12 mouse cellular contexts compared by ENCODE assay signal in genomic region chr7:133010477-133010876, GRCm38 (mm10).
DNase-seq lines count a peak whose midpoint lies in the region; ATAC-seq and TF ChIP-seq lines count a peak whose summit lies in the region.
"Had no signal": no experiment of that assay in that cellular context is flagged by ENCODE, and none has a peak within 500 bp of the region (broad histone marks: within the 10 kb centered on the region; RNA-seq: fewer than 3 reads in every experiment).

No protein-coding gene starts in this region.

- peak overlapping the region; percentile 85 for H3K27ac ChIP-seq in heart, embryonic 15.5 days
- peak overlapping the region; percentile 90 for H3K27ac ChIP-seq in neural tube, embryonic 13.5 days (replicated peaks)
- peak overlapping the region; percentile 85 for H3K27ac ChIP-seq in hindbrain, embryonic 14.5 days
- 0 out of 2 replicates have a peak overlapping the region, but pooled peaks have one; percentile 13 for H3K27ac ChIP-seq in stomach, postnatal 0 days (replicated peaks)
- H3K27ac ChIP-seq: liver, embryonic 15.5 days; neural tube, embryonic 12.5 days had no signal

- 83% methylated on average over 3 of the region's 3 CpGs for WGBS in heart, embryonic 15.5 days
- WGBS in neural tube, embryonic 13.5 days: 91% methylated on average over 3 of the region's 3 CpGs
- 87% methylated on average over 3 of the region's 3 CpGs for WGBS in hindbrain, embryonic 14.5 days
- WGBS in stomach, postnatal 0 days: 74% methylated on average over 3 of the region's 3 CpGs

- TF ChIP-seq EP300 in stomach, postnatal 0 days (optimal IDR thresholded peaks at IDR 0.05): no peak

- no peak for ATAC-seq in heart, embryonic 15.5 days (replicated peaks; ENCODE audit: insufficient number of reproducible peaks, insufficient read depth, low FRiP score, low read depth)
- ATAC-seq in neural tube, embryonic 13.5 days (ENCODE audit: low read depth): no peak
- ATAC-seq in hindbrain, embryonic 14.5 days (ENCODE audit: low FRiP score): no peak
- ATAC-seq in stomach, postnatal 0 days (ENCODE audit: low FRiP score, low TSS enrichment): no peak
- ATAC-seq in erythroblast, adult 5-6 weeks (replicated peaks; ENCODE audit: low FRiP score, poor library complexity, severe bottlenecking): no peak

- no peaks in the 10 kb centered on the region for H3K27me3 ChIP-seq in heart, embryonic 15.5 days
- no peaks in the 10 kb centered on the region for H3K27me3 ChIP-seq in neural tube, embryonic 13.5 days
- no peaks in the 10 kb centered on the region for H3K27me3 ChIP-seq in hindbrain, embryonic 14.5 days (ENCODE audit: control insufficient read depth, insufficient read depth, low read length)
- H3K27me3 ChIP-seq in stomach, postnatal 0 days (ENCODE audit: control insufficient read depth, insufficient read depth, low read length): no peaks in the 10 kb centered on the region
- H3K27me3 ChIP-seq: neural tube, embryonic 12.5 days had no signal

- intact Hi-C loops in heart, postnatal 36 days (cut with DNase I): no loop called here

- no peak for DNase-seq in heart, postnatal 36 days
- DNase-seq in neural tube, embryonic 10.5 days (ENCODE audit: extremely low spot score, low spot score): no peak
- no peak for DNase-seq in hindbrain, embryonic 14.5 days (ENCODE audit: low spot score)
- DNase-seq in stomach, postnatal 0 days (ENCODE audit: low spot score): no peak
- no peak for DNase-seq in urinary bladder, postnatal 25 days (ENCODE audit: low spot score)
- DNase-seq: embryo, embryonic 11 days; right cerebral cortex, postnatal 14 days had no signal

- no peak overlapping the region for H3K4me2 ChIP-seq in heart, embryonic 15.5 days
- H3K4me2 ChIP-seq in neural tube, embryonic 13.5 days: peak overlapping the region; percentile 41; the same call in 1 of the 2 replicates
- no peak overlapping the region for H3K4me2 ChIP-seq in hindbrain, embryonic 14.5 days (replicated peaks)
- H3K4me2 ChIP-seq in stomach, postnatal 0 days (replicated peaks; ENCODE audit: low read depth): no peak overlapping the region
- H3K4me2 ChIP-seq: liver, embryonic 15.5 days had no signal

- H3K9ac ChIP-seq in heart, embryonic 15.5 days: no peak overlapping the region
- H3K9ac ChIP-seq in neural tube, embryonic 13.5 days: no peak overlapping the region
- no peak overlapping the region for H3K9ac ChIP-seq in hindbrain, embryonic 14.5 days
- H3K9ac ChIP-seq in stomach, postnatal 0 days (ENCODE audit: low read length): no peak overlapping the region
- H3K9ac ChIP-seq: liver, embryonic 15.5 days; neural tube, embryonic 12.5 days had no signal

- H3K4me3 ChIP-seq in heart, embryonic 15.5 days: no peak overlapping the region
- no peak overlapping the region for H3K4me3 ChIP-seq in neural tube, embryonic 13.5 days
- H3K4me3 ChIP-seq in hindbrain, embryonic 14.5 days (replicated peaks; ENCODE audit: low read length): no peak overlapping the region
- H3K4me3 ChIP-seq in stomach, postnatal 0 days (ENCODE audit: low read depth, low read length): no peak overlapping the region
- H3K4me3 ChIP-seq: liver, embryonic 15.5 days; neural tube, embryonic 12.5 days had no signal

- peaks cover 92% of the 10 kb centered on the region for H3K4me1 ChIP-seq in heart, embryonic 15.5 days (replicated peaks)
- H3K4me1 ChIP-seq in neural tube, embryonic 13.5 days (replicated peaks): peaks cover 98% of the 10 kb centered on the region
- H3K4me1 ChIP-seq in hindbrain, embryonic 14.5 days (replicated peaks; ENCODE audit: control insufficient read depth, insufficient read depth, low read length): peaks cover 63% of the 10 kb centered on the region
- peaks cover 26% of the 10 kb centered on the region for H3K4me1 ChIP-seq in stomach, postnatal 0 days (replicated peaks; ENCODE audit: control insufficient read depth, insufficient read depth)

- peaks cover 5% of the 10 kb centered on the region; the same call in 1 of the 2 replicates for H3K36me3 ChIP-seq in heart, embryonic 15.5 days
- H3K36me3 ChIP-seq in neural tube, embryonic 13.5 days: no peaks in the 10 kb centered on the region
- peaks cover 5% of the 10 kb centered on the region; the same call in 1 of the 2 replicates for H3K36me3 ChIP-seq in hindbrain, embryonic 14.5 days (replicated peaks; ENCODE audit: control insufficient read depth, insufficient read depth)
- H3K36me3 ChIP-seq in stomach, postnatal 0 days (ENCODE audit: control insufficient read depth, insufficient read depth, low read length): no peaks in the 10 kb centered on the region; the same call in 1 of the 2 replicates
- H3K36me3 ChIP-seq: liver, embryonic 15.5 days had no signal

- H3K9me3 ChIP-seq in heart, embryonic 15.5 days (replicated peaks): no peaks in the 10 kb centered on the region
- H3K9me3 ChIP-seq in neural tube, embryonic 13.5 days: no peaks in the 10 kb centered on the region
- H3K9me3 ChIP-seq in hindbrain, embryonic 14.5 days (ENCODE audit: control insufficient read depth, low read length): no peaks in the 10 kb centered on the region
- no peaks in the 10 kb centered on the region for H3K9me3 ChIP-seq in stomach, postnatal 0 days (ENCODE audit: control insufficient read depth, low read length)
- H3K9me3 ChIP-seq: liver, embryonic 15.5 days; neural tube, embryonic 12.5 days had no signal

- no peak for TF ChIP-seq CTCF in stomach, postnatal 0 days (IDR thresholded peaks at IDR 0.05; ENCODE audit: low read depth)

Comparison
In these comparisons a context has a peak if more than half of its experiments do, and no peak if none do; other contexts are left out.
1. H3K27ac ChIP-seq: peak in every context shown above with its lines; median percentile 90 in neural tube, embryonic 13.5 days; 85 in heart, embryonic 15.5 days; 85 in hindbrain, embryonic 14.5 days; 13 in stomach, postnatal 0 days.